Mouse (Mus musculus) MEL (cell line): ENCODE data around the gene Arhgap23. TPM values are rescaled to one million over a fixed set of nuclear protein-coding genes. Genes with fewer than 3 reads are reported as not detected.
A peak's percentile ranks its signal among the peaks of the same experiment; 100 is the strongest.

Experiments used
- DNase-seq: peaks from one replicate; pipeline ENCODE4 v3.0.0; 2011; ENCODE audit warnings: low read depth, low spot score
- H3K27ac ChIP-seq: 2 replicates; pipeline ENCODE4 v1.5.1; 2012; ENCODE audit warnings: low read depth, mild to moderate bottlenecking, control low read depth, low read length, moderate library complexity; ENCODE audit not compliant: control insufficient read depth
- H3K27me3 ChIP-seq, 2 experiments: fragments of 150-350 bp in 1 of 2; sonication (generic) in 1 of 2; 2 replicates each; pipeline ENCODE4 v1.6.1; 2012; ENCODE audit warnings: low read length in 2 of 2, mild to moderate bottlenecking in 2 of 2, improper control_type of control experiment in 1 of 2, moderate library complexity in 1 of 2; ENCODE audit not compliant: insufficient read depth in 2 of 2, control insufficient read depth in 1 of 2
- H3K36me3 ChIP-seq, 2 experiments: 2 replicates each; pipeline ENCODE4 v1.6.1; 2012 to 2014; ENCODE audit warnings: low read length in 2 of 2, improper control_type of control experiment in 1 of 2, inconsistent platforms in 1 of 2, mild to moderate bottlenecking in 1 of 2; ENCODE audit not compliant: insufficient read depth in 2 of 2, control insufficient read depth in 1 of 2
- H3K4me1 ChIP-seq, 2 experiments: fragments of 150-350 bp in 1 of 2; sonication (generic) in 1 of 2; 2 replicates each; pipeline ENCODE4 v1.6.1; 2012; ENCODE audit warnings: low read length in 2 of 2, improper control_type of control experiment in 1 of 2, mild to moderate bottlenecking in 1 of 2; ENCODE audit not compliant: insufficient read depth in 2 of 2, control insufficient read depth in 1 of 2
- H3K4me3 ChIP-seq, 2 experiments: fragments of 150-350 bp in 1 of 2; sonication (generic) in 1 of 2; 2 replicates each; pipeline ENCODE4 v1.5.1; 2012; ENCODE audit warnings: low read depth in 2 of 2, low read length in 2 of 2, mild to moderate bottlenecking in 2 of 2, moderate library complexity in 2 of 2, control low read depth in 1 of 2, improper control_type of control experiment in 1 of 2; ENCODE audit not compliant: control insufficient read depth in 1 of 2, insufficient read depth in 1 of 2
- H3K79me2 ChIP-seq: 2 replicates; pipeline ENCODE4 v1.6.1; 2012; ENCODE audit warnings: mild to moderate bottlenecking, low read length, moderate library complexity; ENCODE audit not compliant: control insufficient read depth, poor library complexity, insufficient read depth
- H3K9ac ChIP-seq: 2 replicates; pipeline ENCODE4 v1.6.1; 2012; ENCODE audit warnings: low read depth, mild to moderate bottlenecking, control low read depth, low read length, moderate library complexity; ENCODE audit not compliant: control insufficient read depth, poor library complexity, severe bottlenecking
- H3K9me3 ChIP-seq: fragments of 150-350 bp; sonication (generic); replicated peaks from 2 replicates; pipeline ENCODE4 v1.6.1; 2012; ENCODE audit warnings: mild to moderate bottlenecking, low read length, improper control_type of control experiment, moderate library complexity; ENCODE audit not compliant: insufficient read depth
- BHLHE40 ChIP-seq: IDR thresholded peaks from 2 replicates; pipeline ENCODE4 v1.6.1; 2012; ENCODE audit warnings: low read depth, mild to moderate bottlenecking, inconsistent platforms, low read length, improper control_type of control experiment, borderline replicate concordance
- CHD1 ChIP-seq: IDR thresholded peaks from 2 replicates; pipeline ENCODE4 v1.6.1; 2012; ENCODE audit warnings: low read depth, mild to moderate bottlenecking, inconsistent platforms, low read length, improper control_type of control experiment
- CHD2 ChIP-seq: IDR thresholded peaks from 2 replicates; pipeline ENCODE4 v1.6.1; 2011; ENCODE audit warnings: low read length, improper control_type of control experiment
- CTCF ChIP-seq, 3 experiments: IDR thresholded peaks in 2 of 3; conservative IDR thresholded peaks in 1 of 3; 2 replicates each; pipeline ENCODE4 v1.5.1; 2011 to 2012; ENCODE audit warnings: low read length in 3 of 3, low read depth in 2 of 3, mild to moderate bottlenecking in 2 of 3, improper control_type of control experiment in 1 of 3, inconsistent platforms in 1 of 3, mixed read lengths in 1 of 3, moderate library complexity in 1 of 3; ENCODE audit not compliant: control insufficient read depth in 1 of 3, insufficient read depth in 1 of 3, poor library complexity in 1 of 3, severe bottlenecking in 1 of 3
- E2F4 ChIP-seq: IDR thresholded peaks from 2 replicates; pipeline ENCODE4 v1.6.1; 2011; ENCODE audit warnings: low read depth, low read length, improper control_type of control experiment, borderline replicate concordance
- EP300 ChIP-seq, 2 experiments: IDR thresholded peaks; 2 replicates each; pipeline ENCODE4 v1.6.1; 2011; ENCODE audit warnings: improper control_type of control experiment in 2 of 2, low read length in 2 of 2, low read depth in 1 of 2, mild to moderate bottlenecking in 1 of 2
- ETS1 ChIP-seq: IDR thresholded peaks from 2 replicates; pipeline ENCODE4 v1.6.1; 2012; ENCODE audit warnings: low read depth, mild to moderate bottlenecking, inconsistent platforms, low read length, improper control_type of control experiment, moderate library complexity
- GABPA ChIP-seq: IDR thresholded peaks from 2 replicates; pipeline ENCODE4 v1.6.1; 2012; ENCODE audit warnings: low read depth, mild to moderate bottlenecking, inconsistent platforms, low read length, improper control_type of control experiment, moderate library complexity
- GATA1 ChIP-seq: IDR thresholded peaks from 2 replicates; pipeline ENCODE4 v1.6.1; 2011; ENCODE audit warnings: low read depth, low read length, improper control_type of control experiment
- HCFC1 ChIP-seq: IDR thresholded peaks from 2 replicates; pipeline ENCODE4 v1.6.1; 2012; ENCODE audit warnings: low read depth, mild to moderate bottlenecking, inconsistent platforms, low read length, improper control_type of control experiment, moderate library complexity
- JUND ChIP-seq: IDR thresholded peaks from 2 replicates; pipeline ENCODE4 v1.6.1; 2011; ENCODE audit warnings: low read depth, mild to moderate bottlenecking, improper control_type of control experiment, low read length
- KAT2A ChIP-seq: conservative IDR thresholded peaks from 2 replicates; pipeline ENCODE4 v1.6.1; 2012; ENCODE audit warnings: low read depth, low read length, improper control_type of control experiment, inconsistent platforms
- MAX ChIP-seq: IDR thresholded peaks from 2 replicates; pipeline ENCODE4 v1.6.1; 2011; ENCODE audit warnings: low read length, improper control_type of control experiment
- MEF2A ChIP-seq: IDR thresholded peaks from 2 replicates; pipeline ENCODE4 v1.6.1; 2014; ENCODE audit warnings: low read depth, mild to moderate bottlenecking, inconsistent platforms, low read length, improper control_type of control experiment; ENCODE audit not compliant: poor library complexity, insufficient replicate concordance, severe bottlenecking; ENCODE audit errors: extremely low read depth
- MYB ChIP-seq: IDR thresholded peaks from 2 replicates; pipeline ENCODE4 v1.6.1; 2011; ENCODE audit warnings: mild to moderate bottlenecking, low read depth, low read length, improper control_type of control experiment
- POLR2AphosphoS2 ChIP-seq: IDR thresholded peaks from 2 replicates; pipeline ENCODE4 v1.6.1; 2011; ENCODE audit warnings: low read length, improper control_type of control experiment
- RAD21 ChIP-seq: IDR thresholded peaks from 2 replicates; pipeline ENCODE4 v1.6.1; 2011; ENCODE audit warnings: mild to moderate bottlenecking, low read depth, low read length, improper control_type of control experiment
- RCOR1 ChIP-seq: IDR thresholded peaks from 2 replicates; pipeline ENCODE4 v1.6.1; 2012; ENCODE audit warnings: low read depth, mild to moderate bottlenecking, inconsistent platforms, low read length, improper control_type of control experiment
- TAL1 ChIP-seq: IDR thresholded peaks from 2 replicates; pipeline ENCODE4 v1.6.1; 2012; ENCODE audit warnings: mild to moderate bottlenecking, inconsistent platforms, low read length, moderate library complexity, mixed read lengths
- UBTF ChIP-seq: IDR thresholded peaks from 2 replicates; pipeline ENCODE4 v1.6.1; 2012; ENCODE audit warnings: low read depth, mild to moderate bottlenecking, inconsistent platforms, low read length, improper control_type of control experiment, moderate library complexity, borderline replicate concordance; ENCODE audit not compliant: insufficient read depth
- USF1 ChIP-seq: IDR thresholded peaks from 2 replicates; pipeline ENCODE4 v1.6.1; 2014; ENCODE audit warnings: low read depth, mild to moderate bottlenecking, inconsistent platforms, low read length, improper control_type of control experiment, moderate library complexity
- USF2 ChIP-seq, 2 experiments: IDR thresholded peaks; 2 replicates each; pipeline ENCODE4 v1.6.1; 2011 to 2012; ENCODE audit warnings: improper control_type of control experiment in 2 of 2, low read length in 2 of 2, borderline replicate concordance in 1 of 2, inconsistent platforms in 1 of 2, low read depth in 1 of 2, mild to moderate bottlenecking in 1 of 2; ENCODE audit not compliant: insufficient read depth in 1 of 2
- ZC3H11A ChIP-seq: IDR thresholded peaks from 2 replicates; pipeline ENCODE4 v1.6.1; 2012; ENCODE audit warnings: low read depth, mild to moderate bottlenecking, inconsistent platforms, low read length, improper control_type of control experiment
- ZNF384 ChIP-seq: IDR thresholded peaks from 2 replicates; pipeline ENCODE4 v1.6.1; 2012; ENCODE audit warnings: low read depth, mild to moderate bottlenecking, inconsistent platforms, low read length, improper control_type of control experiment
- polyA plus RNA-seq, 2 experiments: library from polyadenylated mRNA; stranded (reverse) in 1 of 2; unstranded in 1 of 2; fragments of >175 nt in 1 of 2; fragments of >200 nt in 1 of 2; gene quantifications; 2 replicates each; pipeline versions ENCODE4 v1.2.1 to v1.2.4; 2012; ENCODE audit warnings: low replicate concordance in 2 of 2, low read depth in 1 of 2; ENCODE audit not compliant: insufficient read length in 2 of 2, insufficient read depth in 1 of 2, missing spikeins in 1 of 2
- total RNA-seq: library from RNA; depleted of rRNA; stranded (reverse); fragments of 300-350 nt; gene quantifications from 2 replicates; pipeline ENCODE4 v1.2.3, GENCODE M21; 2012

The Arhgap23 gene
- total and polyA plus RNA-seq, 3 experiments, result 1.7 to 7.5 TPM; not detected in 1

- TF ChIP-seq UBTF (no peak), EP300 (IDR thresholded peaks at IDR 0.05; ENCODE audit: low read depth in 1 of 2, low read length in 2 of 2) (no peak), USF2 (IDR thresholded peaks at IDR 0.05; ENCODE audit: borderline replicate concordance in 1 of 2, insufficient read depth in 1 of 2, low read depth in 1 of 2, low read length in 2 of 2) (no peak), CHD1 (no peak), E2F4 (no peak), MAX (peak; percentile 73; the same call in 1 of the 2 replicates), GATA1 (no peak), USF1 (no peak; the same call in 1 of the 2 replicates), ZC3H11A (no peak), POLR2AphosphoS2 (peak; percentile 60; the same call in 1 of the 2 replicates), RCOR1 (no peak), BHLHE40 (peak; percentile 92), JUND (no peak), CHD2 (no peak), KAT2A (no peak), HCFC1 (peak; percentile 47; the same call in 1 of the 2 replicates)
Observed at GRCm38 (mm10) chr11:97434704-97435454, 19.5 kb downstream of the Arhgap23 start (continued).

GRCm38 (mm10) chr11:97435808-97436491, 20.6 kb downstream of the Arhgap23 start:
- peaks cover 7 to 31% of the 10 kb centered on the region in 2 experiments for H3K4me1 ChIP-seq
- H3K9me3 ChIP-seq, result no peaks in the 10 kb centered on the region
- H3K79me2 ChIP-seq, result no peaks in the 10 kb centered on the region
- TF ChIP-seq POLR2AphosphoS2, result no peak
- no peak for TF ChIP-seq BHLHE40
- TF ChIP-seq GABPA, result no peak
- no peak for TF ChIP-seq CHD2
- TF ChIP-seq MEF2A, result no peak
- no peak for TF ChIP-seq RAD21
- TF ChIP-seq MYB, result no peak
- TF ChIP-seq CTCF (IDR thresholded peaks at IDR 0.05 in 2 of 3, conservative IDR thresholded peaks at IDR 0.05 in 1 of 3; ENCODE audit: control insufficient read depth in 1 of 3, insufficient read depth in 1 of 3, low read depth in 2 of 3, low read length in 3 of 3, poor library complexity in 1 of 3, severe bottlenecking in 1 of 3), result no peak
- no peak for TF ChIP-seq JUND
- TF ChIP-seq ZNF384, result no peak
- no peak for TF ChIP-seq ZC3H11A
- no peak for TF ChIP-seq KAT2A
- no peak for TF ChIP-seq TAL1
- no peak for TF ChIP-seq ETS1
- TF ChIP-seq, all 39 proteins: peak for 0
- Histone ChIP-seq H3K36me3 (peaks cover 0 to 18% of the 10 kb centered on the region in 2 experiments; a peak in 2 of 4 replicates), H3K9ac (no peak overlapping the region; the same call in 1 of the 2 replicates), H3K27ac (no peak overlapping the region), H3K4me3 (no peak overlapping the region), H3K27me3 (no peaks in the 10 kb centered on the region)
- DNase-seq, result peak; percentile 18
